Mouse (Mus musculus) lung, embryonic 16.5 days (tissue): ENCODE measurements around the gene Hnf1b. TPM values are rescaled to one million over a fixed set of nuclear protein-coding genes. Genes with fewer than 3 reads are reported as not detected.

Experiments used
- ATAC-seq: fragments of 200-750 bp; cut with Nextera tagmentation; 2 replicates; pipeline ENCODE4 v1.8.0; 2017; ENCODE audit warnings: low read depth, mild to moderate bottlenecking, moderate library complexity
- H3K27ac ChIP-seq: fragments of 300-500 bp; sonication (generic); 2 replicates; pipeline ENCODE4 v1.5.1; 2014; ENCODE audit warnings: mild to moderate bottlenecking, control low read depth, low read length
- H3K27me3 ChIP-seq: fragments of 300-500 bp; sonication (generic); 2 replicates; pipeline ENCODE4 v1.6.1; 2014; ENCODE audit warnings: low read depth, low read length, mixed read lengths; ENCODE audit not compliant: control insufficient read depth, insufficient read depth
- H3K36me3 ChIP-seq: fragments of 300-500 bp; sonication (generic); 2 replicates; pipeline ENCODE4 v1.6.1; 2014; ENCODE audit warnings: low read length; ENCODE audit not compliant: control insufficient read depth, insufficient read depth
- H3K4me1 ChIP-seq: fragments of 300-500 bp; sonication (generic); replicated peaks from 2 replicates; pipeline ENCODE4 v1.6.1; 2014; ENCODE audit warnings: low read length, mixed read lengths; ENCODE audit not compliant: control insufficient read depth, insufficient read depth
- H3K4me2 ChIP-seq: fragments of 300-500 bp; sonication (generic); 2 replicates; pipeline ENCODE4 v1.6.1; 2014; ENCODE audit warnings: low read depth, low read length, control low read depth
- H3K4me3 ChIP-seq: fragments of 300-500 bp; sonication (generic); 2 replicates; pipeline ENCODE4 v1.5.1; 2014; ENCODE audit warnings: mild to moderate bottlenecking, low read length, control low read depth
- H3K9ac ChIP-seq: fragments of 300-500 bp; sonication (generic); 2 replicates; pipeline ENCODE4 v1.6.1; 2014; ENCODE audit warnings: low read length, control low read depth
- H3K9me3 ChIP-seq: fragments of 300-500 bp; sonication (generic); 2 replicates; pipeline ENCODE4 v1.6.1; 2016; ENCODE audit warnings: low read length; ENCODE audit not compliant: control insufficient read depth
- WGBS: fragments of 180-500 bp; shearing (Covaris S2); extraction: QIAGEN DNeasy Blood & Tissue Kit; methylation state at CpG from one replicate; pipeline ENCODE4 v1.1.7; 2014; 5-methylcytosine and 5-hydroxymethylcytosine counted together
- polyA plus RNA-seq: library from polyadenylated mRNA; unstranded; fragments of >200 nt; fragmentation: Nextera tagmentation; extraction: Ambion mirVana; gene quantifications from 2 replicates; pipeline ENCODE4 v1.2.1, GENCODE M21; 2015

The Hnf1b gene
- polyA plus RNA-seq, 1 experiment from 2014 or later, result 11.7 TPM

- Histone ChIP-seq H3K4me3 (peak overlapping the region; percentile 58), H3K27ac (peak overlapping the region; percentile 91), H3K4me2 (peak overlapping the region; percentile 54), H3K36me3 (no peaks in the 10 kb centered on the region), H3K9me3 (no peaks in the 10 kb centered on the region), H3K27me3 (peaks cover 39% of the 10 kb centered on the region), H3K4me1 (no peaks in the 10 kb centered on the region), H3K9ac (peak overlapping the region; percentile 80)
- under 1% methylated on average over 36 of the region's 36 CpGs for WGBS
- ATAC-seq, result peak; percentile 23; the same call in 1 of the 2 replicates
Measured at GRCm38 (mm10) chr11:83851273-83852015, 1.6 kb downstream of the Hnf1b start.

GRCm38 (mm10) chr11:83852016-83852355, 2.1 kb downstream of the Hnf1b start:
- peak overlapping the region; percentile 80 for H3K9ac ChIP-seq
- 0 out of 2 replicates have a peak, but pooled peaks have one; percentile 20 for ATAC-seq
- H3K27me3 ChIP-seq, result peaks cover 39% of the 10 kb centered on the region
- H3K36me3 ChIP-seq, result no peaks in the 10 kb centered on the region
- no peaks in the 10 kb centered on the region for H3K9me3 ChIP-seq
- H3K4me2 ChIP-seq, result peak overlapping the region; percentile 54
- H3K27ac ChIP-seq, result peak overlapping the region; percentile 91
- peak overlapping the region; percentile 58 for H3K4me3 ChIP-seq
- 1% methylated on average over 24 of the region's 24 CpGs for WGBS
- no peaks in the 10 kb centered on the region for H3K4me1 ChIP-seq

DNA sequence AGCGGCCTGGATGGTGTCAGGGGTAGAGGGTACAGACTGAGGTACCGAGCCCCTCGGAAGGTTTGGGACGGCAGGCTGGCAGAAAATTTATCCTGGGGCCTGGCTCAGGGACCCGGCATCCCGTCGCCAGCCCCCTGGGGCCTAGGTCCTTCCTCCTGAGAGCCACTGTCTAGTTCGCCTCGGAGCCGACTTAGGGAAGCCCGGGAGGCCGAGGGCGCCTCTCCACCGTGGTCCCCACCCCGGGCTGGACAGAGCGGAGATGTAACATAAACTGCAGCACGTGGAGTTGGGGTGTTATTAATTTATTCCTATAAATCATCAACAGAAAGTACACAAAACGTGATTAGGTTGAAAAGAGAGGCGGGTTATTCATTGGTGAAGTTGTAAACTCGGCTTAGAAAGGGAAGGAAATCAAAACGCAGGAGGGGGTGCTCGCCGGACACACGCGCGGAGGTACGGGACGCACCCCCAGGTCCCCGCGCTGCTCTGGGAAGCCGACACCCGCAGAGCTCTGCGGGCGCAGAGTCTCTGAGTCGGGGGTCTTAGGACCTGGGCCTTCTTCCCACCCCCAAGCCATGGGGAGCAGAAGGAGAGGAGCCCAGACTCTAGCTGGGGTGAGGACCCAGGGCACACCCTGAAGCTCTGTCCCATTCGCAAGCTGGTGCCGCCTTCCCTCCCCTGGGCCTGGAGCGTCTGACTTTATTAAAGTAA, 2.8 kb downstream of the Hnf1b start:
- no peaks in the 10 kb centered on the region for H3K4me1 ChIP-seq
- peak overlapping the region; percentile 80 for H3K9ac ChIP-seq
- no peak; the same call in 1 of the 2 replicates for ATAC-seq
- H3K9me3 ChIP-seq, result no peaks in the 10 kb centered on the region
- WGBS, result under 1% methylated on average over 38 of the region's 38 CpGs
- no peaks in the 10 kb centered on the region for H3K36me3 ChIP-seq
- peak overlapping the region; percentile 91 for H3K27ac ChIP-seq
- peaks cover 39% of the 10 kb centered on the region for H3K27me3 ChIP-seq
- H3K4me3 ChIP-seq, result peak overlapping the region; percentile 58
- H3K4me2 ChIP-seq, result peak overlapping the region; percentile 54

- under 1% methylated on average over 33 of the region's 33 CpGs for WGBS
- peak overlapping the region; percentile 80 for H3K9ac ChIP-seq
Measured at GRCm38 (mm10) chr11:83853221-83853792, 3.4 kb downstream of the Hnf1b start.

DNA sequence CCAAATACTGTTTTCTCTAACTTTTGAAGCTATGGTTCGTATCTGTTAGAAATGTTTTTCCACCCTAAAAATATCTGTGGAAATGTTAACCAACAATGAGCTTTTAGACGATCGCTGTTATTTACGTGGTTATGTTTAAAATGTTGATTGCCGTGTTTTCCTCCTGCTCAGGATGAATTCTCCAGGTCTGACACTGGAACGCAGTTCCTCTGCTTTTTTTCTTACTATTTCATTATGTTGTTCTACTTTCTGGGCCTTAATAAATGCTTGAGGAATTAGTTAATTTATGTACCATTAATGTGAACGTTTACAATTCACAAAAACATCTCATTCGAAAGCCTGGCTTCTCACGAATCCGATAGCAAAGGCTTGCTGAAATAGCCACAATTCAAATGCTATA, 4.2 kb downstream of the Hnf1b start:
- H3K27me3 ChIP-seq, result peaks cover 39% of the 10 kb centered on the region
- H3K9ac ChIP-seq, result peak overlapping the region; percentile 15; the same call in 1 of the 2 replicates
- ATAC-seq, result no peak
- H3K4me2 ChIP-seq, result peak overlapping the region; percentile 54
- H3K4me3 ChIP-seq, result peak overlapping the region; percentile 13
- H3K9me3 ChIP-seq, result no peaks in the 10 kb centered on the region
- H3K27ac ChIP-seq, result no peak overlapping the region
- 5% methylated on average over 10 of the region's 10 CpGs for WGBS
- no peaks in the 10 kb centered on the region for H3K36me3 ChIP-seq
- H3K4me1 ChIP-seq, result no peaks in the 10 kb centered on the region

More at GRCm38 (mm10) chr11:83853221-83853792, 3.4 kb downstream of the Hnf1b start:
- ATAC-seq, result no peak; the same call in 1 of the 2 replicates
- Histone ChIP-seq H3K27me3 (peaks cover 39% of the 10 kb centered on the region), H3K9me3 (no peaks in the 10 kb centered on the region), H3K4me1 (no peaks in the 10 kb centered on the region), H3K27ac (peak overlapping the region; percentile 91), H3K4me2 (peak overlapping the region; percentile 54), H3K4me3 (peak overlapping the region; percentile 58), H3K36me3 (no peaks in the 10 kb centered on the region)

DNA sequence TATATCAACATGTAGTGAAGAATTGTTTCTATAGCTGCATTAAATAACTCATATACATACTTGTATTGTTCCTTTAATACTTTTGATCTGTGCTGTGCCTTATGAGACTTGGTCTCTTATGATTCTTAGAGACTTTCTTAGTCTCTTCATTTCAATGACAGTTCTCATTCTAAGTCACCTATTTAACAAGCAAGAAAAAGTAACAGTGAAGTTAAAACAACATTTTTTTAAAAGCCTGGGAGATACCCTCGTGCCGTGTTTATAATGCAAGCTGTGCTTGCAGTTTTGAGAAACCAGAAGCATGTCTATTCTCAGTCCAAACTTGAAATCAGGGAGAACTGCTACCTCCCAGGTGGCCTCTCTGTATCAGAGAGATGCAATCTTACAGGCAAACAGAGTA, 4.8 kb downstream of the Hnf1b start:
- no peak overlapping the region for H3K27ac ChIP-seq
- peaks cover 39% of the 10 kb centered on the region for H3K27me3 ChIP-seq
- H3K4me3 ChIP-seq, result no peak overlapping the region
- H3K9me3 ChIP-seq, result no peaks in the 10 kb centered on the region
- WGBS, result 5% methylated on average over 2 of the region's 2 CpGs
- ATAC-seq, result no peak
- no peaks in the 10 kb centered on the region for H3K4me1 ChIP-seq
- H3K36me3 ChIP-seq, result no peaks in the 10 kb centered on the region
- peak overlapping the region; percentile 8; the same call in 1 of the 2 replicates for H3K4me2 ChIP-seq
- no peak overlapping the region; the same call in 1 of the 2 replicates for H3K9ac ChIP-seq

DNA sequence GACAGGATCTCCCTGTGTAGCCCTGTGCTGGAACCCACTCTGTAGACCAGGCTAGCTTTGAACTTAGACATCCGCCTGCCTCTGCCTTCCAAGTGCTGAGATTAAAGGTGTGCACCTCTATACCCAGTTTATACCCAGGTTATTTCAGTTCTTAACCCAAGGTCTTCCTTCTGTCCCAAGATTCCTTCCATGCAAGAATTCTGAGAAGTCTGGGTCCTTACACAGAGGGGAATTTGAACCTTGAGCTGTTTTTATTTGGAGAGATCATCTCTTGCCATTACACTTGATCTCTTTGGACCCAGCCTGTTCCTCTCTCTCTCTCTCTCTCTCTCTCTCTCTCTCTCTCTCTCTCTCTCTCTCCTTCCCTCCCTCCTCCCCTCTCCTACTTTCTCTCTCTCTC, 7.4 kb downstream of the Hnf1b start:
- Histone ChIP-seq H3K27me3 (peaks cover 20% of the 10 kb centered on the region), H3K9ac (no peak overlapping the region), H3K4me3 (no peak overlapping the region), H3K36me3 (0 out of 2 replicates have a peak, but pooled peaks cover 2% of the 10 kb centered on the region), H3K4me1 (no peaks in the 10 kb centered on the region), H3K27ac (no peak overlapping the region), H3K9me3 (no peaks in the 10 kb centered on the region), H3K4me2 (no peak overlapping the region)
- no peak for ATAC-seq
- WGBS, result 87% methylated on average over 1 of the region's 1 CpGs

GRCm38 (mm10) chr11:83865286-83865685, 15.4 kb downstream of the Hnf1b start:
- H3K4me2 ChIP-seq, result no peak overlapping the region
- WGBS, result 50% methylated on average over 9 of the region's 9 CpGs
- no peak for ATAC-seq
- H3K4me3 ChIP-seq, result no peak overlapping the region
- H3K9ac ChIP-seq, result no peak overlapping the region
- no peaks in the 10 kb centered on the region for H3K9me3 ChIP-seq
- no peaks in the 10 kb centered on the region for H3K27me3 ChIP-seq
- no peak overlapping the region for H3K27ac ChIP-seq
- no peaks in the 10 kb centered on the region; the same call in 1 of the 2 replicates for H3K4me1 ChIP-seq
- H3K36me3 ChIP-seq, result peaks cover 6% of the 10 kb centered on the region; the same call in 1 of the 2 replicates

- no peak overlapping the region for H3K9ac ChIP-seq
Measured at GRCm38 (mm10) chr11:83867571-83867970, 17.7 kb downstream of the Hnf1b start.

More at GRCm38 (mm10) chr11:83867571-83867970, 17.7 kb downstream of the Hnf1b start:
- Histone ChIP-seq H3K36me3 (peaks cover 4% of the 10 kb centered on the region; the same call in 1 of the 2 replicates), H3K4me2 (no peak overlapping the region), H3K4me3 (no peak overlapping the region), H3K4me1 (no peaks in the 10 kb centered on the region; the same call in 1 of the 2 replicates), H3K27ac (no peak overlapping the region), H3K9me3 (no peaks in the 10 kb centered on the region), H3K27me3 (no peaks in the 10 kb centered on the region)
- ATAC-seq, result no peak
- WGBS, result 40% methylated on average over 3 of the region's 3 CpGs
